Mouse (Mus musculus): ENCODE measurements around the gene Gm48552. TPM values are rescaled to one million over a fixed set of nuclear protein-coding genes. Genes with fewer than 3 reads are reported as not detected.
A peak's percentile ranks its signal among the peaks of the same experiment; 100 is the strongest.

Gene Gm48552
- total and polyA plus RNA-seq, 3 experiments: 0.89 to 1.2 TPM; not detected in 1

DNA sequence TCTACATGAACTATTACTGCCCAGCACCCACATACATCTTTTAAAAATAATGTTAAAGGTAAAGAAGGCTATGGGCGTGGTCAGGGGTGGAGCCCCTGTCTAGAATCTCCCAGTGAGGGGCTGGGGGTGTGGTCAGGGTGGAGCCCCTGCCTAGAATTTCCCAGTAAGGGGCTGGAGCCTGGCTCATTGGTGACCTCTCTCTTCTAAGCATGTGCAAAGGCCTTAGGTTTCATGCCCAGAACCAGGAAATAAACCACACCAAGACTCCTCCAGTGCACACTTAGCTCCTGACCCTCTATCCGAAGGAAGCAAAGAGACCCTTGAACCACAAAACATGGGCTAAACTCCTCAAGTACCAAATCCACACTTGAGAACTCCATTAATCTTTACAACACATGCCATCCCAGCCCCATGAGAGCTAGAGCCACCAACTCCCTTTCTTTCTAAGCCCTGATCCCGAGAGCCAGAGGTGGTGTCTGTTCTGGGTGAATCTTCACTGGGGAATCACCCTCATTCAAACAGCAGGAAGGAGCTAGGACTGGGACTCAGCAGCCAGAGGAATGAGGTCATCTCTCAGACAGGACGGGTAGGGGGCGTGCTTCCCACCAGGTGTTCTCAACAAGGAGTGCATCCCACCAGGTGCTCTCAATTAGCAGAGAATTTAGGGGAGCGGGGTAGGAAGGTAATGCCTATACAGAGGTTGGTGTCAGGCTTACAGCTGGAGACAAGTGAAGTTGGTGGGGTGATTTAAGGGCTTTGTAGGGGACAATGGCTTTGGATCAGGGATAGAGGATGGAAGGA lies 12.0 kb upstream of the Gm48552 start:
- DNase-seq (ENCODE audit: low read depth, low spot score): peak; percentile 76
- peak overlapping the region; percentile 81 to 99 for H3K4me3 ChIP-seq (ENCODE audit: control insufficient read depth in 1 of 2, insufficient read depth in 1 of 2, low read depth in 2 of 2, low read length in 2 of 2)
- TF ChIP-seq TCF12 (IDR thresholded peaks at IDR 0.05; ENCODE audit: low read depth, low read length) (0 out of 2 replicates have a peak, but pooled peaks have one; percentile 17), HCFC1 (IDR thresholded peaks at IDR 0.05; ENCODE audit: low read depth, low read length) (no peak; the same call in 1 of the 2 replicates), TBP (IDR thresholded peaks at IDR 0.05; ENCODE audit: low read depth, low read length) (0 out of 2 replicates have a peak, but pooled peaks have one; percentile 24), CHD1 (IDR thresholded peaks at IDR 0.05; ENCODE audit: low read depth, low read length) (no peak), GABPA (IDR thresholded peaks at IDR 0.05; ENCODE audit: low read depth, low read length) (no peak), CTCF (IDR thresholded peaks at IDR 0.05 in 2 of 3, conservative IDR thresholded peaks at IDR 0.05 in 1 of 3; ENCODE audit: control insufficient read depth in 1 of 3, insufficient read depth in 1 of 3, low read depth in 2 of 3, low read length in 3 of 3, poor library complexity in 1 of 3, severe bottlenecking in 1 of 3) (peak in 2 of 3 experiments; percentile 1 to 10; a peak in 1 of 6 replicates), MYB (IDR thresholded peaks at IDR 0.05; ENCODE audit: low read depth, low read length) (no peak), NELFE (IDR thresholded peaks at IDR 0.05; ENCODE audit: low read depth, low read length) (peak; percentile 60), ZC3H11A (IDR thresholded peaks at IDR 0.05; ENCODE audit: low read depth, low read length) (no peak), MAX (IDR thresholded peaks at IDR 0.05; ENCODE audit: low read length) (0 out of 2 replicates have a peak, but pooled peaks have one; percentile 34), POLR2A (IDR thresholded peaks at IDR 0.05; ENCODE audit: control insufficient read depth in 1 of 2, insufficient read depth in 1 of 2, low read depth in 1 of 2, low read length in 2 of 2, poor library complexity in 1 of 2) (peak in 1 of 2 experiments; percentile 71; a peak in 2 of 4 replicates), POLR2AphosphoS2 (IDR thresholded peaks at IDR 0.05; ENCODE audit: low read length) (peak; percentile 66; the same call in 1 of the 2 replicates), ELF1 (IDR thresholded peaks at IDR 0.05; ENCODE audit: low read depth, low read length) (peak; percentile 65), ZNF384 (IDR thresholded peaks at IDR 0.05; ENCODE audit: low read depth, low read length) (no peak), MXI1 (IDR thresholded peaks at IDR 0.05; ENCODE audit: low read depth, low read length) (peak; percentile 70)
- H3K79me2 ChIP-seq (ENCODE audit: control insufficient read depth, insufficient read depth, low read length, poor library complexity): peaks cover 35% of the 10 kb centered on the region
- H3K9me3 ChIP-seq (replicated peaks; ENCODE audit: insufficient read depth, low read length): no peaks in the 10 kb centered on the region
- peak overlapping the region; percentile 89 for H3K9ac ChIP-seq (ENCODE audit: control insufficient read depth, low read depth, low read length, poor library complexity, severe bottlenecking)
- H3K27me3 ChIP-seq (ENCODE audit: control insufficient read depth in 1 of 2, insufficient read depth in 2 of 2, low read length in 2 of 2): no peaks in the 10 kb centered on the region
- peaks cover 5 to 32% of the 10 kb centered on the region in 2 experiments for H3K36me3 ChIP-seq (ENCODE audit: control insufficient read depth in 1 of 2, insufficient read depth in 2 of 2, low read length in 2 of 2)
- H3K27ac ChIP-seq (ENCODE audit: control insufficient read depth, low read depth, low read length): peak overlapping the region; percentile 5; the same call in 1 of the 2 replicates
- peaks cover 22 to 34% of the 10 kb centered on the region in 2 experiments for H3K4me1 ChIP-seq (ENCODE audit: control insufficient read depth in 1 of 2, insufficient read depth in 2 of 2, low read length in 2 of 2)

GRCm38 (mm10) chr10:81377362-81377664 lies 11.5 kb upstream of the Gm48552 start:
- Histone ChIP-seq H3K27ac (ENCODE audit: control insufficient read depth, low read depth, low read length) (peak overlapping the region; percentile 47; the same call in 1 of the 2 replicates), H3K4me1 (ENCODE audit: control insufficient read depth in 1 of 2, insufficient read depth in 2 of 2, low read length in 2 of 2) (peaks cover 24 to 39% of the 10 kb centered on the region in 2 experiments)

More at GRCm38 (mm10) chr10:81377362-81377664, 11.5 kb upstream of the Gm48552 start:
- no peaks in the 10 kb centered on the region for H3K9me3 ChIP-seq (replicated peaks; ENCODE audit: insufficient read depth, low read length)
- TF ChIP-seq SIN3A (IDR thresholded peaks at IDR 0.05; ENCODE audit: low read length) (peak; percentile 29; the same call in 1 of the 2 replicates), ZNF384 (IDR thresholded peaks at IDR 0.05; ENCODE audit: low read depth, low read length) (no peak), ELF1 (IDR thresholded peaks at IDR 0.05; ENCODE audit: low read depth, low read length) (no peak), MXI1 (IDR thresholded peaks at IDR 0.05; ENCODE audit: low read depth, low read length) (no peak), MEF2A (IDR thresholded peaks at IDR 0.05; ENCODE audit: extremely low read depth, insufficient replicate concordance, low read depth, low read length, poor library complexity, severe bottlenecking) (no peak), HCFC1 (IDR thresholded peaks at IDR 0.05; ENCODE audit: low read depth, low read length) (0 out of 2 replicates have a peak, but pooled peaks have one; percentile 11)
- peaks cover 5 to 34% of the 10 kb centered on the region in 2 experiments for H3K36me3 ChIP-seq (ENCODE audit: control insufficient read depth in 1 of 2, insufficient read depth in 2 of 2, low read length in 2 of 2)
- peaks cover 35% of the 10 kb centered on the region for H3K79me2 ChIP-seq (ENCODE audit: control insufficient read depth, insufficient read depth, low read length, poor library complexity)
- no peaks in the 10 kb centered on the region for H3K27me3 ChIP-seq (ENCODE audit: control insufficient read depth in 1 of 2, insufficient read depth in 2 of 2, low read length in 2 of 2)
- no peak for DNase-seq (ENCODE audit: low read depth, low spot score)
- H3K9ac ChIP-seq (ENCODE audit: control insufficient read depth, low read depth, low read length, poor library complexity, severe bottlenecking): peak overlapping the region; percentile 89
- H3K4me3 ChIP-seq (ENCODE audit: control insufficient read depth in 1 of 2, insufficient read depth in 1 of 2, low read depth in 2 of 2, low read length in 2 of 2): peak overlapping the region; percentile 81 to 99
